Mouse (Mus musculus): ENCODE data around the gene Cd200r2. TPM values are rescaled to one million over a fixed set of nuclear protein-coding genes. Genes with fewer than 3 reads are reported as not detected.
"Not testable (repeated sequence)": the region's sequence is repeated elsewhere in the genome, so short reads cannot be mapped to it uniquely, and the experiment has no call there.

The Cd200r2 gene
- not detected in 2 replicates for polyA plus RNA-seq (2015; fragmentation: Nextera tagmentation; extraction: Ambion mirVana)

DNA sequence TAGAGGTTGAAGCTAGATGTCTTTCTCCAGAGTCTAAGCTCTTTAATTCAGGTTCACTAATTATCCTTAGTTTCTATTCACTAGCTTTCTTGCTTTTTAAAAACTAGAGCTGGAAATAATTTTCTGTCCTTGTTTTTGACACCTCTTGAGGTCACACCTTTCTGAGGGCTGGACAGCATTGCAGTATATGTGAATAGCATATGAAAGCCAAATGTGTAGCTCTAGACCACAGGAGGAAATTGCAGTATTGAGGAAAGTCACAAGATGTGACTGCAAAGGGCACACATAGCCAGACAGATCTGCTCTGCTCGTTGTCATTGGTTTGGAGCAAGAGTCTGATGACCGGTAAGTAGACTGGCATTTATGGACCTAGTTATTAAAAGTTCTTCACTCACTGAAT lies at the start of gene Cd200r2:
Cd200r2 (plus strand) TSS at position 301 of the 400 bp plus-strand sequence.
- H3K4me2 ChIP-seq: no peak within 1 kb of the TSS
- WGBS: 91% methylated on average over 2 of the region's 2 CpGs

DNA sequence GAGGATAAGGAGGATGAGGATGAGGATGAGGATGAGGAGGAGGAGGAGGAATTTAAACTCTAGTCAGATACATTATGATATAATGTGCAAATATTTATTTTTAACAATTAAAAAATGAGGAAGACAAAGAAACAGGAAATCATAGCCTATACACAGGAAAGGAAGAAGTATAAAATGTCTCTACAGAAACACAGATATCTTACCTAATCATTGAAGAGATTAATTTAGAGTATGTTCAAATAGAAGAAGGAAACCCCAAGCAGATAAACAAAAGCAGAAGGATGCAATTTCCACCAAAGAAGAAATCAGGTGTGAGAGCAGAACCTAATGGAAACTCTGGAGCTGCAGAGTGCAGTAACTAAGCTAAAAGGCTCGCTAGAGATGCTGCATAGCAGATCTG lies 48.9 kb upstream of the Cd200r2 start:
- ATAC-seq (ENCODE audit: insufficient number of reproducible peaks, low FRiP score, low TSS enrichment, low read depth): no peak
- Histone ChIP-seq H3K4me3 (no peak overlapping the region), H3K27ac (no peak overlapping the region), H3K4me1 (no peaks in the 10 kb centered on the region), H3K4me2 (no peak overlapping the region), H3K9me3 (no peaks in the 10 kb centered on the region), H3K27me3 (no peaks in the 10 kb centered on the region), H3K9ac (no peak overlapping the region), H3K36me3 (no peaks in the 10 kb centered on the region)
- WGBS: 33% methylated on average over 1 of the region's 1 CpGs

More for the DNA sequence above, at the start of gene Cd200r2:
- no peak for ATAC-seq (ENCODE audit: insufficient number of reproducible peaks, low FRiP score, low TSS enrichment, low read depth)
- H3K36me3 ChIP-seq: no peaks in the 10 kb centered on the region
- no peak within 1 kb of the TSS for H3K9ac ChIP-seq
- H3K27ac ChIP-seq: no peak within 1 kb of the TSS
- H3K4me1 ChIP-seq: no peaks in the 10 kb centered on the region
- no peaks in the 10 kb centered on the region for H3K9me3 ChIP-seq
- no peak within 1 kb of the TSS for H3K4me3 ChIP-seq
- H3K27me3 ChIP-seq: no peaks in the 10 kb centered on the region

DNA sequence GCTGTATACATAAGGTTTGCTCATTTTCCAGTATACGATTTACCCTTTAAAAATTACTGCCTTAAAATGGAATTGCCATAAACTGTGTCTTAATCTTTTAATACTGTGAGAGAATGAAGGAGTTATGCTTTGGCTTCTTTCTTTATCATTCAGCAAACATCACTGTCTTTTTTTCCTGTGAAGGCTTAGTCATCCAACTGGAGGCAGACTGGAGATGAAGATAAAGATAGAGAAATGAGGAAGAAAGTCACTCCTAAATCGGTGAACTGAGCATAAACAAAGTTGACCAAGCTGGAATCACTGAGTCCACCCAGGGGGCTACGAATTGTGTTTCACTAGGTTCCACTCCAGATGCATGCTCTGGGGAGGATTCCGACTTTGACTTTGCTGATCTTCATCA lies 46.4 kb upstream of the Cd200r2 start:
- Histone ChIP-seq H3K36me3 (no peaks in the 10 kb centered on the region), H3K4me3 (no peak overlapping the region), H3K27ac (no peak overlapping the region), H3K9ac (no peak overlapping the region), H3K4me2 (no peak overlapping the region), H3K4me1 (no peaks in the 10 kb centered on the region), H3K9me3 (no peaks in the 10 kb centered on the region), H3K27me3 (no peaks in the 10 kb centered on the region)
- 78% methylated on average over 4 of the region's 4 CpGs for WGBS
- no peak for ATAC-seq (ENCODE audit: insufficient number of reproducible peaks, low FRiP score, low TSS enrichment, low read depth)

DNA sequence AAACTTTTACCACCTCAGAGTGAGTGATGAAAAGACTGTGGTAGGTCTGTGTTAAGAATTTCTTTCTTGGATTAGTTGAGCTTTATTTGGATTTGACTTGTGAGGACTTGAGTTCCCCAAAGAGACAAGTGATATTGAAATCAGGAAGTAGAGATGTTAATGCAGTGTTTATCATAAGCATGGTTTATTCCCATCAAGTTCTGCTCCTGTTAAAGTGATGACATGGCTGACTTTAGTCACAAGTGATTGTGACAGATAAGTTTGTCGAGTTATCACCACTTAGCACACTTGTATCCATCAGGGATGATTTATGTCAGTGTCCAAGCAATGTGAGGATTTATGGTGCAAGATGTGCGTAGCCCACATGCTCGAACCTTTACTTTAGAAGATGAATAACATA lies 34.6 kb upstream of the Cd200r2 start:
- ATAC-seq (ENCODE audit: insufficient number of reproducible peaks, low FRiP score, low TSS enrichment, low read depth): no peak
- no peaks in the 10 kb centered on the region for H3K9me3 ChIP-seq
- H3K4me2 ChIP-seq: no peak overlapping the region
- no peak overlapping the region for H3K27ac ChIP-seq
- no peaks in the 10 kb centered on the region for H3K36me3 ChIP-seq
- no peak overlapping the region for H3K9ac ChIP-seq
- 65% methylated on average over 3 of the region's 3 CpGs for WGBS
- H3K4me1 ChIP-seq: no peaks in the 10 kb centered on the region
- H3K27me3 ChIP-seq: no peaks in the 10 kb centered on the region
- H3K4me3 ChIP-seq: no peak overlapping the region

DNA sequence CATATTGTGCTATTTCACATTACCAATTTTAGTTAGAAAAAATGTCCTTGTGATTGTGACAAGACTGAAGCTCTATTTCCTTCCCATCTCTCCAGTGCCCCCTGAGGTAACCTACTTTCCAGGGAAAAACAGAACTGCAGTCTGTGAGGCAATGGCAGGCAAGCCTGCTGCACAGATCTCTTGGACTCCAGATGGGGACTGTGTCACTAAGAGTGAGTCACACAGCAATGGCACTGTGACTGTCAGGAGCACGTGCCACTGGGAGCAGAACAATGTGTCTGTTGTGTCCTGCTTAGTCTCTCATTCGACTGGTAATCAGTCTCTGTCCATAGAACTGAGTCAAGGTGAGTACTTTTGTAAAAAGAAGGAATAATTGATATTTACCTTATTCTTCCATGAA lies 33.7 kb upstream of the Cd200r2 start:
- H3K4me3 ChIP-seq; H3K9me3 ChIP-seq; H3K36me3 ChIP-seq; ATAC-seq (ENCODE audit: insufficient number of reproducible peaks, low FRiP score, low TSS enrichment, low read depth); H3K27me3 ChIP-seq; H3K4me2 ChIP-seq; H3K27ac ChIP-seq; H3K9ac ChIP-seq; H3K4me1 ChIP-seq: not testable (repeated sequence)
- 53% methylated on average over 2 of the region's 2 CpGs for WGBS

DNA sequence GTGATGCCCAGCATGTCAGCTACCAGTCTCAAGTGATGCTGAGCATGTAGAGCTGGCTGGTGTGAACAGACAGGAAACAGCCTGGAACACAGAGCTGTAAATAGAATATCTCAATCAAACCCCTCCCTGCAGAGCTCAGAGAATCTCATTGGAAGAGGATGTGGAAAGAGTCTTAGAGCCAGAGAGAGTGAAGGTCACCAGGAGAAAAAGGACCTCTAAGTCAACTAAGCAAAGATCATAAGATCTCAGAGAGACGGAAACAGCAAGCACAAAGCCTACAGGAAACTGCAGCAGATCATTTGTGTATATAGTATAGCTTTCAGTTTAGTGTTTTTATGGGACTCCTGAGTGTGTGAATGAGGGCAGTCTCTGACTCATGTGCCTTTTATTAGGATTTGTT lies 8.3 kb downstream of the Cd200r2 start:
- Histone ChIP-seq H3K9ac (no peak overlapping the region), H3K27ac (no peak overlapping the region), H3K36me3 (no peaks in the 10 kb centered on the region), H3K4me2 (no peak overlapping the region), H3K4me3 (no peak overlapping the region), H3K9me3 (no peaks in the 10 kb centered on the region), H3K27me3 (no peaks in the 10 kb centered on the region), H3K4me1 (no peaks in the 10 kb centered on the region)
- 48% methylated on average over 1 of the region's 1 CpGs for WGBS
- ATAC-seq (ENCODE audit: insufficient number of reproducible peaks, low FRiP score, low TSS enrichment, low read depth): no peak

DNA sequence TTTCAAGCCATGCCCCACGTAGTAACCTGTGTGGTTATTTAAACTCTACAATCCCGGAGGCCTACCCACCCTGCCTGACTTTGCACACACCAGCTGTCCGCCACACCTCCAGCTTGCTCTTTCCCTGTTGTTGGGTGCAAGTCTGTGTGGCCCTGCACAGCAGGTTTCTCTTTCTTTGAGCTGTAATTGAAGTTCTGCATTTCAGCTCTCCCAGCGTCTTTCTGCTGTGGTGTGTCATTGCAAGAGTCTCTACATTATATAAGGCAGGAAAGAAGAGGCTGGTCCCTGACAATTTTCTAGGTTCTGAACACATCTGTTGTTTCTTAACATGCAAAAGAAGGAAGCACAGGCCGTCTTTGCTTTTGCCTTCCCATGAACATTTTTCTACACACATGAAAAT lies 9.7 kb downstream of the Cd200r2 start:
- no peak for ATAC-seq (ENCODE audit: insufficient number of reproducible peaks, low FRiP score, low TSS enrichment, low read depth)
- WGBS: 72% methylated on average over 5 of the region's 5 CpGs
- no peak overlapping the region for H3K27ac ChIP-seq

DNA sequence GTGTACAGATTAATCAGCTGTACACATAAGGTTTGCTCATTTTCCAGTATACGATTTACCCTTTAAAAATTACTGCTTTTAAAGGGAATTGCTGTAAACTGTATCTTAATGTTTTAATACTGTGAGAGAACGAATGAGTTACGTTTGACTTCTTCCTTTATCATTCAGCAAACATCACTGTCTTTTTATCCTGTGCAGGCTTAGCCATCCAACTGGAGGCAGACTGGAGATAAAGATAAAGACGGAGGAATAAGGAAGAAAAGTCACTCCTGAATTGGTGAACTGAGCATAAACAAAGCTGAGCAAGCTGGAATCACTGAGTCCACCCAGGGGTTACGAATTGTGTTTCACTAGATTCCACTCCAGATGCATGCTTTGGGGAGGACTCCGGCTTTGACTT lies 10.7 kb downstream of the Cd200r2 start:
- 82% methylated on average over 6 of the region's 6 CpGs for WGBS
- ATAC-seq (ENCODE audit: insufficient number of reproducible peaks, low FRiP score, low TSS enrichment, low read depth): no peak

More for the DNA sequence above, 9.7 kb downstream of the Cd200r2 start:
- no peaks in the 10 kb centered on the region for H3K4me1 ChIP-seq
- no peak overlapping the region for H3K4me2 ChIP-seq
- H3K9ac ChIP-seq: no peak overlapping the region
- H3K4me3 ChIP-seq: no peak overlapping the region
- no peaks in the 10 kb centered on the region for H3K27me3 ChIP-seq
- no peaks in the 10 kb centered on the region for H3K36me3 ChIP-seq
- no peaks in the 10 kb centered on the region for H3K9me3 ChIP-seq

DNA sequence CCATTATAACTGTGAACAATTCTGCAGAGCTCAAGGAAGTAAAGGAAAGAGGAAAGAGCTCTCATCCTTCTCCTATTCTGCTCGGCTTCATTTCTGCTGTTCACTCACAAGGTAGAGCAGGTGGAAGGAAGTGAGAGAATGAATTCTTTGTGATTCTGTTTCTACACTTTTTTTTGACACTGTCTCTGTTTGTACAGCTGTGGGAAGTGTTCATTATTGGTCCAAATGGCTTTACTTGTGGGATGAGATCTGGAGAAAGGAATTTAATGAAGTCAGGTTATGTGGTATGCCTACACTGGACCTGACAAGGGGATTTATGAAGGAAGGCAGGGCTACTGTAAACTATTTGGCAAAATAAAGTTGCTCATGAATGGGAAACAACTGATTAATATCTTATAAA lies 23.9 kb downstream of the Cd200r2 start:
- ATAC-seq (ENCODE audit: insufficient number of reproducible peaks, low FRiP score, low TSS enrichment, low read depth): no peak
- H3K36me3 ChIP-seq: no peaks in the 10 kb centered on the region
- H3K9me3 ChIP-seq: no peaks in the 10 kb centered on the region
- H3K4me1 ChIP-seq: no peaks in the 10 kb centered on the region
- H3K27me3 ChIP-seq: no peaks in the 10 kb centered on the region
- no peak overlapping the region for H3K27ac ChIP-seq
- no peak overlapping the region for H3K4me3 ChIP-seq
- WGBS: 34% methylated on average over 1 of the region's 1 CpGs
- no peak overlapping the region for H3K9ac ChIP-seq
- H3K4me2 ChIP-seq: no peak overlapping the region

More for the DNA sequence above, 10.7 kb downstream of the Cd200r2 start:
- no peak overlapping the region for H3K4me2 ChIP-seq
- H3K9ac ChIP-seq: no peak overlapping the region
- H3K27ac ChIP-seq: no peak overlapping the region
- H3K4me1 ChIP-seq: no peaks in the 10 kb centered on the region
- H3K27me3 ChIP-seq: no peaks in the 10 kb centered on the region
- no peak overlapping the region for H3K4me3 ChIP-seq
- no peaks in the 10 kb centered on the region for H3K36me3 ChIP-seq
- no peaks in the 10 kb centered on the region for H3K9me3 ChIP-seq

DNA sequence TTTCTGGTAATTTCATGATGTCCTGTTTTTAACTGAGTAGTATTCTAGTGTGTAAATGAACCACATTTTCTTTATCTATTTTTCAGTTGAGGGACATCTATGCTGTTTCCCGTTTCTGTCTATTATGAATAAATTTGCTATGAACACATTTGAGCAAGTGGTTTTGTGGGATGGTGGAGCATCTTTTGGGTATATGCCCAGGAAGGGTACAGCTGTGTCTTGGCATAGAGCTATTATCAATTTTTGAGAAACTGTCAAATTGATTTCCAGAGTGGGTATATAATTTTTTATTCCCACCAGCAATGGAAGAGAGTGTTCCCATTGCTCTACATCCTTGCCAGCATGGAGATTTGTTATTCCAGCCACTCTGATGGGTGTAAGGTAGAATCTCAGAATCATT lies 65.1 kb downstream of the Cd200r2 start:
- ATAC-seq (ENCODE audit: insufficient number of reproducible peaks, low FRiP score, low TSS enrichment, low read depth): no peak
- 79% methylated on average over 1 of the region's 1 CpGs for WGBS
- no peak overlapping the region for H3K27ac ChIP-seq
- H3K9ac ChIP-seq: no peak overlapping the region
- H3K4me2 ChIP-seq: no peak overlapping the region
- H3K4me1 ChIP-seq: no peaks in the 10 kb centered on the region
- H3K36me3 ChIP-seq: no peaks in the 10 kb centered on the region
- H3K27me3 ChIP-seq: no peaks in the 10 kb centered on the region
- H3K9me3 ChIP-seq: no peaks in the 10 kb centered on the region
- no peak overlapping the region for H3K4me3 ChIP-seq

DNA sequence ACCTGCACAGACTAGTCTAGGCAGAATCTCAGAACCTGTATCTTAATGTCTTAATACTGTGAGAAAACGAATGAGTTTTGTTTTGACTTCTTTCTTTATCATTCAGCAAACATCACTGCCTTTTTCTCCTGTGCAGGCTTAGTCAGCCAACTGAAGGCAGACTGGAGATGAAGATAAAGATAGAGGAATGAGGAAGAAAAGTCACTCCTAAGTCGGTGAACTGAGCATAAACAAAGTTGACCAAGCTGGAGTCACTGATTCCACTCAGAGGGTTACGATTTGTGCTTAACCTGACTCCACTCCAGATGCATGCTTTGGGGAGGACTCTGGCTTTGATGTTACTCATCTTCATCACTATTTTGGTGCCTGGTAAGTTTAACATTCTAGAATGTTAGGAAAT lies 76.6 kb downstream of the Cd200r2 start, which contains the start of gene Cd200r3:
Cd200r3 (plus strand) TSS at position 211 of the 400 bp plus-strand sequence.
- Histone ChIP-seq H3K27ac (no peak within 1 kb of the TSS), H3K27me3 (no peaks in the 10 kb centered on the region), H3K4me2 (no peak within 1 kb of the TSS), H3K4me3 (no peak within 1 kb of the TSS), H3K4me1 (no peaks in the 10 kb centered on the region), H3K9me3 (no peaks in the 10 kb centered on the region), H3K9ac (no peak within 1 kb of the TSS), H3K36me3 (no peaks in the 10 kb centered on the region)
- ATAC-seq (ENCODE audit: insufficient number of reproducible peaks, low FRiP score, low TSS enrichment, low read depth): no peak
- WGBS: 78% methylated on average over 3 of the region's 3 CpGs

DNA sequence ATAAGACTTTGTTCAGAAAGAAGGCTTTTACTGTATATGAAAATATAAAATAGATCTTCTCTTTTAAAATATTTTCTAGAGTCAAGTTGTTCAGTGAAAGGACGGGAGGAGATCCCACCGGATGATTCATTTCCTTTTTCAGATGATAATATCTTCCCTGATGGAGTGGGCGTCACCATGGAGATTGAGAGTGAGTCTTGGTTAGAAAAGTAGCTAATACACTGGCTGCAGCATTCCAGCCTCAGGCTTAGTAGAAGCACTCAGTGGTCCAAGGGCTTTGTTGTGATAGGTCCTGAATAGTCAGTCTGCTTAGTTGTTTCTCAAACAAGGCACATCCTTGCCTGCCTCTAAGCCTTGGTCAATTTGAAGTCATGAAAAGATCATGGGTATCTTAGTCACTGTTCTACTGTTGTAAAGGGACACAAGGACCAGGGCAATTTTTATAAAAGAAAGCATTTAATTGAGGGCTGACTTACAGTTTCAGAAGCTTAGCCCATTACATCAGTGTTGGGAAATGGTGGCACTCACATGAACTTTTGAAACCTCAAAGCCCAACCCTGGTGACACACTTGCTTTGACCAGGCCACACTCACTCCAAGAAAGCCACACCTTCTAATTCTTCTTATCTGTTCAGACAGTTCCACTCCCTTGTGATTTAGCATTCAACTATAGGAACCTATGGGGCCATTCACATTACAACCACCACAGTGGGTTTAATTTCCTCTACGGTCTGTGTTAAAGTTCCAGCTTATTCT lies 84.6 kb downstream of the Cd200r2 start:
- no peak overlapping the region for H3K4me3 ChIP-seq
- WGBS: 70% methylated on average over 4 of the region's 4 CpGs
- H3K27ac ChIP-seq: no peak overlapping the region
- no peaks in the 10 kb centered on the region for H3K27me3 ChIP-seq
- H3K4me1 ChIP-seq: no peaks in the 10 kb centered on the region
- H3K36me3 ChIP-seq: no peaks in the 10 kb centered on the region
- no peaks in the 10 kb centered on the region for H3K9me3 ChIP-seq
- no peak overlapping the region for H3K9ac ChIP-seq
- no peak for ATAC-seq (ENCODE audit: insufficient number of reproducible peaks, low FRiP score, low TSS enrichment, low read depth)
- no peak overlapping the region for H3K4me2 ChIP-seq

DNA sequence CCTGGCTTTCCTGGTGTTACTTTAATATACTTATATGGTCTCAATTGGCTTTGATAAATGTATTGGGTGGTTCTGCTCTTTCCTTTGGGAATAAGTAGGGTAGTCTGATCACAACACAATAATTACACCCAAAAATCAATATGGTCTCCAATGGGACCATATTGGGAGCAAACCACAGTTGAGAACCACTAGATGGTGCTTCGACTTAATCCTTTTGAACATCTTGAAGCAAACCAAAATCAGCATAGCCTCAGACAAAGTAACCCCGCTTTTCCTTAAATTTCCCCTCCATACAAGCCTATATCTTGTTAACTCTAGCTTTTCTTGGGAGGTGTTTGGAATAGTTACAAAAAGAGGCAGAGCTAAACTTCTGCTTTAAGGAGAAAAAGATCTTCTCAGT lies 95.4 kb downstream of the Cd200r2 start:
- H3K27ac ChIP-seq: no peak overlapping the region
- no peak for ATAC-seq (ENCODE audit: insufficient number of reproducible peaks, low FRiP score, low TSS enrichment, low read depth)
- H3K9ac ChIP-seq: no peak overlapping the region
- H3K4me3 ChIP-seq: no peak overlapping the region
- 83% methylated on average over 2 of the region's 2 CpGs for WGBS
- H3K27me3 ChIP-seq: no peaks in the 10 kb centered on the region
- H3K36me3 ChIP-seq: no peaks in the 10 kb centered on the region
- no peaks in the 10 kb centered on the region for H3K9me3 ChIP-seq
- no peak overlapping the region for H3K4me2 ChIP-seq
- H3K4me1 ChIP-seq: 0 out of 2 replicates have a peak, but pooled peaks cover 2% of the 10 kb centered on the region

Measured in limb, embryonic 15.5 days (tissue).